Comparison of ENCODE assay signal across 8 mouse cellular contexts in the genomic region with DNA sequence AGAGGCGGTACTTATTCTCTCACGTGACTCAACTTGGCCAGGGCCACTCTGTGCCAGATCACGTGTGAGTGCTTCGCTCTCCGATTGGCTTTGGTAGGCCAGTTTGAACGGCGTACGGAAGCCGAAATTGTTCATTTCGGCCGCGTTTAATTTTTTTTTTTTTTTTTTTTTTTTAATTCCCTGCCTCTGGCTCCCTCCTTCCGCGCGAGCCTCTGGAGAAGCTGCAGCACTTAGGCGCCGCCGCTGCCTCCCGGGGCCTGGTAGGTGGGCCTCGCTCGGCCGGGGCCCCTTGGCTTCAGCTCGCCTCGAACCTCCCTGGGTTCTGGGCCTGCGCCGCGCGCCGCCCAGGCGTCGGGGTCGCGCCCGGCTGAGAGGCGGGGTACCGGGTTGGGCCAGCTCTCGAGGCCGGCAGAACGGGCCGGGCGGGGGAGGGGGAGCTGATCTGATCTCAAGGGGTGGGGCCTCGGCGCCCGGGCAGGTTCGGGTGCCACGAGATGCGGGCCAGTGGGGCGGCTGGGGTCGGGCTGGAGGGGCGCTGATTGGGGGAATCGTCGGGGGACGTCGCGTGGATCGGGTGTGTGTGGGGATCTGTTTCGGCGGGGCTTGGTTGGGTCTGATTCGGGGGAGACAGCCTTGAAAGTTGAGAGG. TPM values are rescaled to one million over a fixed set of nuclear protein-coding genes. Genes with fewer than 3 reads are reported as not detected.
DNase-seq lines count a peak whose midpoint lies in the region; ATAC-seq and TF ChIP-seq lines count a peak whose summit lies in the region.

A gene (plus strand): TSS at position 198 of the 648 bp plus-strand sequence.

- peak; percentile 41 for TF ChIP-seq POLR2A in ES-Bruce4 (IDR thresholded peaks at IDR 0.05; ENCODE audit: insufficient read depth, low read length)

- peak within 1 kb of the TSS; percentile 99 for H3K9ac ChIP-seq in ES-Bruce4 (ENCODE audit: low read depth, poor library complexity, severe bottlenecking)
- peak within 1 kb of the TSS; percentile 94 for H3K9ac ChIP-seq in forebrain, embryonic 13.5 days
- peak within 1 kb of the TSS; percentile 78 for H3K9ac ChIP-seq in liver, postnatal 0 days (replicated peaks)
- peak within 1 kb of the TSS; percentile 87 for H3K9ac ChIP-seq in neural tube, embryonic 14.5 days (replicated peaks; ENCODE audit: low read depth, low read length)

- ATAC-seq in cerebellum, adult (ENCODE audit: insufficient number of reproducible peaks, low FRiP score, low TSS enrichment) = peak; percentile 64
- ATAC-seq in forebrain, embryonic 13.5 days = peak; percentile 93
- peak; percentile 89 for ATAC-seq in liver, postnatal 0 days
- ATAC-seq in neural tube, embryonic 14.5 days (ENCODE audit: low read depth) = peak; percentile 92

- peak; percentile 94 to 95 for DNase-seq in heart, postnatal 10 days
- DNase-seq in large intestine, adult 2 months (ENCODE audit: low read depth, low spot score) = peak; percentile 95
- peak; percentile 90 for DNase-seq in liver, postnatal 0 days
- peak; percentile 94 for DNase-seq in testis, postnatal 10 days (ENCODE audit: low spot score)

- no peak for TF ChIP-seq CTCF in ES-Bruce4 (IDR thresholded peaks at IDR 0.05; ENCODE audit: low read depth, low read length)
- TF ChIP-seq CTCF in liver, postnatal 0 days (IDR thresholded peaks at IDR 0.05; ENCODE audit: low read depth) = no peak

- no peaks in the 10 kb centered on the region for H3K4me1 ChIP-seq in ES-Bruce4 (ENCODE audit: control insufficient read depth, insufficient read depth, low read length)
- H3K4me1 ChIP-seq in forebrain, embryonic 13.5 days = peaks cover 35% of the 10 kb centered on the region
- H3K4me1 ChIP-seq in liver, postnatal 0 days (ENCODE audit: insufficient read depth) = peaks cover 38% of the 10 kb centered on the region
- H3K4me1 ChIP-seq in neural tube, embryonic 14.5 days (ENCODE audit: control insufficient read depth, insufficient read depth, low read length) = peaks cover 24% of the 10 kb centered on the region

- H3K9me3 ChIP-seq in ES-Bruce4 (replicated peaks; ENCODE audit: control insufficient read depth, insufficient read depth, low read length, poor library complexity, severe bottlenecking) = no peaks in the 10 kb centered on the region
- no peaks in the 10 kb centered on the region for H3K9me3 ChIP-seq in forebrain, embryonic 13.5 days (replicated peaks)
- no peaks in the 10 kb centered on the region for H3K9me3 ChIP-seq in liver, postnatal 0 days (ENCODE audit: low read length)
- H3K9me3 ChIP-seq in neural tube, embryonic 14.5 days (ENCODE audit: control insufficient read depth, low read length) = no peaks in the 10 kb centered on the region

- peak within 1 kb of the TSS; percentile 95 for H3K27ac ChIP-seq in ES-Bruce4 (ENCODE audit: insufficient read depth, low read length)
- H3K27ac ChIP-seq in forebrain, embryonic 13.5 days = peak within 1 kb of the TSS; percentile 99
- H3K27ac ChIP-seq in liver, postnatal 0 days (ENCODE audit: low read depth) = peak within 1 kb of the TSS; percentile 95
- H3K27ac ChIP-seq in neural tube, embryonic 14.5 days (ENCODE audit: low read depth, low read length) = peak within 1 kb of the TSS; percentile 96

- 0 out of 2 replicates have a peak, but pooled peaks have one; percentile 34 for TF ChIP-seq EP300 in ES-Bruce4 (IDR thresholded peaks at IDR 0.05; ENCODE audit: insufficient read depth, low read depth, low read length)
- TF ChIP-seq EP300 in liver, postnatal 0 days (IDR thresholded peaks at IDR 0.05; ENCODE audit: low read depth) = peak; percentile 60; the same call in 1 of the 2 replicates

- H3K4me3 ChIP-seq in ES-Bruce4 (ENCODE audit: low read depth, low read length) = peak within 1 kb of the TSS; percentile 98
- peak within 1 kb of the TSS; percentile 86 for H3K4me3 ChIP-seq in forebrain, embryonic 13.5 days
- peak within 1 kb of the TSS; percentile 72 for H3K4me3 ChIP-seq in liver, postnatal 0 days (ENCODE audit: low read depth, low read length)
- H3K4me3 ChIP-seq in neural tube, embryonic 14.5 days (ENCODE audit: low read depth, low read length) = peak within 1 kb of the TSS; percentile 77

- under 1% methylated on average over 57 of the region's 59 CpGs for WGBS in forebrain, embryonic 13.5 days
- under 1% methylated on average over 59 of the region's 59 CpGs for WGBS in large intestine, adult 2 months
- under 1% methylated on average over 58 of the region's 59 CpGs for WGBS in liver, postnatal 0 days (ENCODE audit: insufficient replicate concordance)
- WGBS in neural tube, embryonic 14.5 days = under 1% methylated on average over 45 of the region's 59 CpGs

- H3K27me3 ChIP-seq in ES-Bruce4 (ENCODE audit: control insufficient read depth, insufficient read depth, low read length, poor library complexity, severe bottlenecking) = no peaks in the 10 kb centered on the region
- H3K27me3 ChIP-seq in forebrain, embryonic 13.5 days = no peaks in the 10 kb centered on the region
- no peaks in the 10 kb centered on the region for H3K27me3 ChIP-seq in liver, postnatal 0 days (ENCODE audit: insufficient read depth, low read length)
- no peaks in the 10 kb centered on the region for H3K27me3 ChIP-seq in neural tube, embryonic 14.5 days (ENCODE audit: control insufficient read depth, insufficient read depth, low read length)

- peaks cover 31% of the 10 kb centered on the region for H3K36me3 ChIP-seq in ES-Bruce4 (ENCODE audit: control insufficient read depth, insufficient read depth, low read length, poor library complexity, severe bottlenecking)
- peaks cover 36% of the 10 kb centered on the region for H3K36me3 ChIP-seq in forebrain, embryonic 13.5 days (ENCODE audit: poor library complexity, severe bottlenecking)
- peaks cover 29% of the 10 kb centered on the region for H3K36me3 ChIP-seq in liver, postnatal 0 days (replicated peaks; ENCODE audit: insufficient read depth, low read length)
- H3K36me3 ChIP-seq in neural tube, embryonic 14.5 days (ENCODE audit: control insufficient read depth, insufficient read depth, low read length) = peaks cover 17% of the 10 kb centered on the region

- H3K4me2 ChIP-seq in forebrain, embryonic 13.5 days = peak within 1 kb of the TSS; percentile 98
- H3K4me2 ChIP-seq in liver, postnatal 0 days (ENCODE audit: low read depth, low read length) = peak within 1 kb of the TSS; percentile 92
- peak within 1 kb of the TSS; percentile 96 for H3K4me2 ChIP-seq in neural tube, embryonic 14.5 days (ENCODE audit: low read depth, low read length)

- intact Hi-C loops in heart, postnatal 10 days (cut with DNase I) = loop anchor here (1.0 kb wide), 1 partner anchor 10 kb away; no protein-coding TSS in a partner anchor

RNA-seq across cellular contexts. Expression of the gene that starts here (rescaled TPM):
- 193 and 195 TPM in 2 replicates for polyA plus RNA-seq in ES-Bruce4 (2011; ENCODE audit: insufficient read depth, insufficient read length, low read depth, missing spikeins)
- polyA plus RNA-seq in forebrain, embryonic 13.5 days (2015; fragmentation: Nextera tagmentation; extraction: Ambion mirVana) = 46.4 and 49.4 TPM in 2 replicates
- total RNA-seq in heart, postnatal 10 days (2021) = 10 to 100 TPM; 32.2 to 39.6 TPM
- polyA plus RNA-seq in large intestine, adult 2 months (2012; rRNA removed) = 34.5 and 50.7 TPM in 2 replicates
- polyA plus RNA-seq in liver, postnatal 0 days (2015; fragmentation: Nextera tagmentation; extraction: Ambion mirVana) = 7.6 and 8.2 TPM in 2 replicates
- 30.8 and 45.8 TPM in 2 replicates for polyA plus RNA-seq in neural tube, embryonic 14.5 days (2014; fragmentation: Nextera tagmentation; extraction: Ambion mirVana)

Comparison
In these comparisons a context has a peak if more than half of its experiments do, and no peak if none do; other contexts are left out.
1. Peak in every context shown above with its lines: DNase-seq, ATAC-seq, H3K4me3 ChIP-seq and H3K27ac ChIP-seq.